Mouse (Mus musculus) ES-Bruce4 (cell line): ENCODE measurements around the gene Tenm2.

ENCODE experiments used
- CTCF ChIP-seq: IDR thresholded peaks from one replicate; pipeline ENCODE4 v1.8.1; 2011; ENCODE audit warnings: low read depth, low read length
- POLR2A ChIP-seq: IDR thresholded peaks from one replicate; pipeline ENCODE4 v1.8.1; 2011; ENCODE audit warnings: low read length; ENCODE audit not compliant: insufficient read depth

- TF ChIP-seq CTCF: no peak
- TF ChIP-seq POLR2A: no peak
Observed at GRCm38 (mm10) chr11:36000038-36000437, 1235.7 kb downstream of the Tenm2 start.
